11 mouse cellular contexts compared by ENCODE assay signal in genomic region chr7:29233745-29234144, GRCm38 (mm10). TPM values are rescaled to one million over a fixed set of nuclear protein-coding genes. Genes with fewer than 3 reads are reported as not detected.
A peak's percentile ranks its signal among the peaks of the same experiment; 100 is the strongest.
DNase-seq lines count a peak whose midpoint lies in the region; ATAC-seq and TF ChIP-seq lines count a peak whose summit lies in the region.
"Had no signal": no experiment of that assay in that cellular context is flagged by ENCODE, and none has a peak within 500 bp of the region (broad histone marks: within the 10 kb centered on the region; RNA-seq: fewer than 3 reads in every experiment).

No protein-coding gene starts in this region.

- WGBS in kidney, postnatal 0 days = 65% methylated on average over 6 of the region's 6 CpGs
- 18% methylated on average over 6 of the region's 6 CpGs for WGBS in heart, embryonic 16.5 days
- WGBS in macrophage (ENCODE audit: missing documents) = 20% methylated on average over 6 of the region's 6 CpGs
- 84% methylated on average over 6 of the region's 6 CpGs for WGBS in forebrain, embryonic 10.5 days

- TF ChIP-seq CTCF in kidney, postnatal 0 days (IDR thresholded peaks at IDR 0.05; ENCODE audit: low read depth) = no peak

- peaks cover 36% of the 10 kb centered on the region for H3K79me2 ChIP-seq in macrophage (ENCODE audit: inconsistent target)

- no peak for ATAC-seq in kidney, postnatal 0 days (replicated peaks; ENCODE audit: low FRiP score, low read depth)
- peak; percentile 21 for ATAC-seq in heart, embryonic 16.5 days (replicated peaks; ENCODE audit: extremely low read depth, insufficient read depth, low FRiP score)
- ATAC-seq: CD4-positive, CD25-positive, alpha-beta regulatory T cell, adult 4 months; midbrain, embryonic 16.5 days had no signal

- no peaks in the 10 kb centered on the region for H3K36me3 ChIP-seq in kidney, postnatal 0 days (ENCODE audit: insufficient read depth, low read length)
- no peaks in the 10 kb centered on the region for H3K36me3 ChIP-seq in heart, embryonic 16.5 days (ENCODE audit: control insufficient read depth, insufficient read depth)
- H3K36me3 ChIP-seq in macrophage (ENCODE audit: inconsistent target) = no peaks in the 10 kb centered on the region
- H3K36me3 ChIP-seq in forebrain, embryonic 10.5 days (replicated peaks) = no peaks in the 10 kb centered on the region
- H3K36me3 ChIP-seq: embryonic facial prominence, embryonic 12.5 days had no signal

- H3K27me3 ChIP-seq in kidney, postnatal 0 days (ENCODE audit: insufficient read depth, low read length) = 0 out of 2 replicates have a peak, but pooled peaks cover 3% of the 10 kb centered on the region
- 0 out of 2 replicates have a peak, but pooled peaks cover 6% of the 10 kb centered on the region for H3K27me3 ChIP-seq in heart, embryonic 16.5 days (ENCODE audit: control insufficient read depth, insufficient read depth, low read length)
- peaks cover 56% of the 10 kb centered on the region for H3K27me3 ChIP-seq in forebrain, embryonic 10.5 days (ENCODE audit: poor library complexity, severe bottlenecking)

- no peak overlapping the region for H3K4me2 ChIP-seq in kidney, postnatal 0 days (ENCODE audit: low read length)
- H3K4me2 ChIP-seq in heart, embryonic 16.5 days (ENCODE audit: low read depth, low read length) = no peak overlapping the region
- H3K4me2 ChIP-seq: embryonic facial prominence, embryonic 12.5 days had no signal

- H3K4me1 ChIP-seq in kidney, postnatal 0 days (replicated peaks; ENCODE audit: insufficient read depth, low read length) = peaks cover 4% of the 10 kb centered on the region; the same call in 1 of the 2 replicates
- peaks cover 14% of the 10 kb centered on the region for H3K4me1 ChIP-seq in heart, embryonic 16.5 days (ENCODE audit: control insufficient read depth, insufficient read depth, low read length)
- H3K4me1 ChIP-seq in forebrain, embryonic 10.5 days = peaks cover 21% of the 10 kb centered on the region

- no peak overlapping the region for H3K9ac ChIP-seq in kidney, postnatal 0 days (ENCODE audit: low read depth, low read length)
- no peak overlapping the region for H3K9ac ChIP-seq in heart, embryonic 16.5 days (ENCODE audit: low read length)
- H3K9ac ChIP-seq: embryonic facial prominence, embryonic 12.5 days had no signal

- H3K27ac ChIP-seq in kidney, postnatal 0 days = peak overlapping the region; percentile 1; the same call in 1 of the 2 replicates
- peak overlapping the region; percentile 78 for H3K27ac ChIP-seq in heart, embryonic 16.5 days (ENCODE audit: low read length)
- peak overlapping the region; percentile 22 for H3K27ac ChIP-seq in macrophage
- H3K27ac ChIP-seq in forebrain, embryonic 10.5 days = no peak overlapping the region
- H3K27ac ChIP-seq: embryonic facial prominence, embryonic 12.5 days had no signal

- no peaks in the 10 kb centered on the region for H3K9me3 ChIP-seq in kidney, postnatal 0 days (replicated peaks; ENCODE audit: low read length)
- H3K9me3 ChIP-seq in heart, embryonic 16.5 days (replicated peaks; ENCODE audit: control insufficient read depth, low read length) = no peaks in the 10 kb centered on the region
- H3K9me3 ChIP-seq in forebrain, embryonic 10.5 days = no peaks in the 10 kb centered on the region
- H3K9me3 ChIP-seq: embryonic facial prominence, embryonic 12.5 days had no signal

- H3K4me3 ChIP-seq in kidney, postnatal 0 days (replicated peaks; ENCODE audit: low read depth, low read length) = no peak overlapping the region
- H3K4me3 ChIP-seq in heart, embryonic 16.5 days (ENCODE audit: low read length) = no peak overlapping the region
- no peak overlapping the region for H3K4me3 ChIP-seq in macrophage (ENCODE audit: inconsistent target)
- H3K4me3 ChIP-seq in forebrain, embryonic 10.5 days = no peak overlapping the region
- H3K4me3 ChIP-seq: embryonic facial prominence, embryonic 12.5 days had no signal

- DNase-seq in kidney, postnatal 0 days (ENCODE audit: low spot score) = no peak
- DNase-seq in kidney, postnatal 36 days = no peak
- peak; percentile 93 for DNase-seq in NIH3T3 (ENCODE audit: low read depth)
- no peak for DNase-seq in forebrain, embryonic 10.5 days (ENCODE audit: extremely low spot score, low spot score)
- DNase-seq in frontal cortex, postnatal 36 days (ENCODE audit: low spot score in 2 of 2) = no peak
- no peak for DNase-seq in right cerebral cortex, postnatal 4 days

RNA-seq across cellular contexts. Expression of gene Kcnk6, which starts 1.4 kb away (rescaled TPM):
- polyA plus RNA-seq in kidney, postnatal 0 days (2015; fragmentation: Nextera tagmentation; extraction: Ambion mirVana) = 0.87 and 0.88 TPM in 2 replicates
- 2.1 TPM in 2 replicates for polyA plus RNA-seq in heart, embryonic 16.5 days (2015; fragmentation: Nextera tagmentation; extraction: Ambion mirVana)
- total RNA-seq in macrophage (2018; cell fraction: chromatin; rRNA removed) = 10 to 100 TPM in 24 of 26 experiments, 1 to 10 TPM in 2; 9.4 to 44.9 (median 23.4) TPM
- 10 to 100 TPM; 13.8 to 50.0 (median 37.4) TPM for total RNA-seq in macrophage (2018; cell fraction: cytosol; rRNA removed)
- total RNA-seq in macrophage (2018; cell fraction: nucleus; rRNA removed) = 10 to 100 TPM; 12.4 to 61.4 (median 35.4) TPM
- 23.4 to 43.1 TPM (median 38.3 TPM) in 3 replicates for polyA plus RNA-seq in macrophage (2018)
- polyA plus RNA-seq in forebrain, embryonic 10.5 days (2016; fragmentation: Nextera tagmentation; extraction: Ambion mirVana) = 0.64 and 0.79 TPM in 2 replicates

RNA-seq across cellular contexts. Expression of gene Yif1b, which starts 4.4 kb away (rescaled TPM):
- 121 and 131 TPM in 2 replicates for polyA plus RNA-seq in kidney, postnatal 0 days (2015; fragmentation: Nextera tagmentation; extraction: Ambion mirVana)
- polyA plus RNA-seq in heart, embryonic 16.5 days (2015; fragmentation: Nextera tagmentation; extraction: Ambion mirVana) = 116 and 125 TPM in 2 replicates
- total RNA-seq in macrophage (2018; cell fraction: chromatin; rRNA removed) = 10 to 100 TPM in 1 of 26 experiments, 1 to 10 TPM in 25; 1.0 to 11.7 (median 4.6) TPM
- 10 to 100 TPM; 27.8 to 53.6 (median 40.1) TPM for total RNA-seq in macrophage (2018; cell fraction: cytosol; rRNA removed)
- total RNA-seq in macrophage (2018; cell fraction: nucleus; rRNA removed) = 10 to 100 TPM in 20 of 26 experiments, 1 to 10 TPM in 6; 5.5 to 19.3 (median 12.3) TPM
- 31.3 to 53.4 TPM (median 51.1 TPM) in 3 replicates for polyA plus RNA-seq in macrophage (2018)
- 103 and 108 TPM in 2 replicates for polyA plus RNA-seq in forebrain, embryonic 10.5 days (2016; fragmentation: Nextera tagmentation; extraction: Ambion mirVana)

RNA-seq across cellular contexts. Expression of gene 2200002D01Rik, which starts 14.5 kb away (rescaled TPM):
- 23.7 and 24.1 TPM in 2 replicates for polyA plus RNA-seq in kidney, postnatal 0 days (2015; fragmentation: Nextera tagmentation; extraction: Ambion mirVana)
- polyA plus RNA-seq in heart, embryonic 16.5 days (2015; fragmentation: Nextera tagmentation; extraction: Ambion mirVana) = 7.6 and 10.3 TPM in 2 replicates
- total RNA-seq in macrophage (2018; cell fraction: chromatin; rRNA removed) = not detected
- under 1 TPM in 4 of 26 experiments, not detected in 22; 0.10 to 0.71 (median 0.36) TPM for total RNA-seq in macrophage (2018; cell fraction: cytosol; rRNA removed)
- total RNA-seq in macrophage (2018; cell fraction: nucleus; rRNA removed) = 1 to 10 TPM in 2 of 26 experiments, not detected in 24; 1.1 to 1.4 TPM
- polyA plus RNA-seq in macrophage (2018) = not detected in 3 replicates
- polyA plus RNA-seq in forebrain, embryonic 10.5 days (2016; fragmentation: Nextera tagmentation; extraction: Ambion mirVana) = 2.9 and 4.1 TPM in 2 replicates

RNA-seq across cellular contexts. Expression of gene Catsperg1, which starts 19.9 kb away (rescaled TPM):
- 0.51 and 0.53 TPM in 2 replicates for polyA plus RNA-seq in kidney, postnatal 0 days (2015; fragmentation: Nextera tagmentation; extraction: Ambion mirVana)
- polyA plus RNA-seq in heart, embryonic 16.5 days (2015; fragmentation: Nextera tagmentation; extraction: Ambion mirVana) = 0.09 and 0.45 TPM in 2 replicates
- total RNA-seq in macrophage (2018; cell fraction: chromatin; rRNA removed) = 10 to 100 TPM; 18.9 to 65.8 (median 41.0) TPM
- 1 to 10 TPM in 5 of 26 experiments, under 1 TPM in 21; 0.09 to 2.4 (median 0.55) TPM for total RNA-seq in macrophage (2018; cell fraction: cytosol; rRNA removed)
- total RNA-seq in macrophage (2018; cell fraction: nucleus; rRNA removed) = 10 to 100 TPM in 25 of 26 experiments, 1 to 10 TPM in 1; 9.5 to 28.9 (median 19.9) TPM
- polyA plus RNA-seq in macrophage (2018) = 0.41 to 1.9 TPM (median 0.86 TPM) in 3 replicates
- polyA plus RNA-seq in forebrain, embryonic 10.5 days (2016; fragmentation: Nextera tagmentation; extraction: Ambion mirVana) = 0.33 and 0.38 TPM in 2 replicates

RNA-seq across cellular contexts. Expression of gene Spint2, which starts 48.0 kb away (rescaled TPM):
- polyA plus RNA-seq in kidney, postnatal 0 days (2015; fragmentation: Nextera tagmentation; extraction: Ambion mirVana) = 460 and 496 TPM in 2 replicates
- 114 and 116 TPM in 2 replicates for polyA plus RNA-seq in heart, embryonic 16.5 days (2015; fragmentation: Nextera tagmentation; extraction: Ambion mirVana)
- 1 to 10 TPM in 8 of 26 experiments, under 1 TPM in 5, not detected in 13; 0.38 to 1.9 (median 1.1) TPM for total RNA-seq in macrophage (2018; cell fraction: chromatin; rRNA removed)
- total RNA-seq in macrophage (2018; cell fraction: cytosol; rRNA removed) = 1 to 10 TPM in 6 of 26 experiments, under 1 TPM in 20; 0.37 to 1.8 (median 0.78) TPM
- total RNA-seq in macrophage (2018; cell fraction: nucleus; rRNA removed) = 1 to 10 TPM in 12 of 26 experiments, under 1 TPM in 11, not detected in 3; 0.32 to 2.4 (median 1.0) TPM
- polyA plus RNA-seq in macrophage (2018) = 0.25 to 0.72 TPM (median 0.27 TPM) in 3 replicates
- 44.2 and 50.8 TPM in 2 replicates for polyA plus RNA-seq in forebrain, embryonic 10.5 days (2016; fragmentation: Nextera tagmentation; extraction: Ambion mirVana)
